Mouse (Mus musculus) bone marrow, adult 2 months (tissue): ENCODE measurements around the gene Ccdc47. TPM values are rescaled to one million over a fixed set of nuclear protein-coding genes. Genes with fewer than 3 reads are reported as not detected.
"Not testable (repeated sequence)": the region's sequence is repeated elsewhere in the genome, so short reads cannot be mapped to it uniquely, and the experiment has no call there.

Experiments
- H3K27ac ChIP-seq: fragments of 200-500 bp; 2 replicates; pipeline ENCODE4 v1.5.1; 2012; ENCODE audit warnings: low read depth, mild to moderate bottlenecking, control low read depth, inconsistent platforms, low read length; ENCODE audit not compliant: control insufficient read depth, poor library complexity, insufficient read depth
- H3K4me1 ChIP-seq: fragments of 200-500 bp; 2 replicates; pipeline ENCODE4 v1.6.1; 2011; ENCODE audit warnings: low read length; ENCODE audit not compliant: control insufficient read depth, insufficient read depth
- H3K4me3 ChIP-seq: fragments of 200-500 bp; replicated peaks from 2 replicates; pipeline ENCODE3; 2011; ENCODE audit warnings: mild to moderate bottlenecking, low read depth, low read length, control low read depth; ENCODE audit not compliant: control insufficient read depth
- CTCF ChIP-seq: fragments of 200-500 bp; IDR thresholded peaks from 2 replicates; pipeline ENCODE4 v1.5.1; 2011; ENCODE audit warnings: low read length, control low read depth; ENCODE audit not compliant: control insufficient read depth, insufficient read depth
- POLR2A ChIP-seq: fragments of 200-500 bp; IDR thresholded peaks from 2 replicates; pipeline ENCODE4 v1.6.1; 2011; ENCODE audit warnings: low read depth, mild to moderate bottlenecking, control low read depth, low read length, borderline replicate concordance; ENCODE audit not compliant: control insufficient read depth
- WGBS: fragments of 180-500 bp; shearing (Covaris S2); methylation state at CpG from one replicate; pipeline ENCODE4 v1.1.7; 2018; 5-methylcytosine and 5-hydroxymethylcytosine counted together
- polyA plus RNA-seq: library from polyadenylated mRNA; stranded (reverse); fragments of >200 nt; gene quantifications from 2 replicates; pipeline ENCODE4 v1.2.4, GENCODE M21; 2011; ENCODE audit warnings: low replicate concordance; ENCODE audit not compliant: missing spikeins, insufficient read depth, insufficient read length

Ccdc47 gene
- polyA plus RNA-seq, 1 experiment = 27.9 TPM

GRCm38 (mm10) chr11:106255174-106255573 lies 39.0 kb upstream of the Ccdc47 start:
- TF ChIP-seq CTCF (no peak), POLR2A (no peak)
- Histone ChIP-seq H3K4me3 (peak overlapping the region; percentile 99), H3K4me1 (peaks cover 4% of the 10 kb centered on the region), H3K27ac (peak overlapping the region; percentile 21; the same call in 1 of the 2 replicates)
- 2% methylated on average over 22 of the region's 22 CpGs for WGBS

DNA sequence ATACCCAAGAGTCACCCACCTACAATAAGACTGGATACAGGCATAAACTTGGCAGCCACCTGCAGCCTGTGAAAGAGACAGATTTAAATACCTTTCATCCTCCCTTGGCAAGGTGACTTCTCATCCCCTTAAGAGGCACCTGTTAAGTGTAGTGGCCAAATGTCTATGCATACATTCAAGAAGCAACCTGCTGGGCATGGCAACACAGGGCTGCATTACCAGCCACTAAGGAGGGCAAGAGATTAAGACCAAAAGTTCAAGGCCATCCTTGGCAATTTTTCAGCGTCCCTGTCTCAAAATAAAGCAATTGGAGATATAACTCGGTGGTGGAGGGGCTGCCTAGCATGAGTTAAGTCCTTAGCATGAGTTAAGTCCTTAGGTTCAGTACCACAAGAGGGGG lies 38.6 kb upstream of the Ccdc47 start:
- Histone ChIP-seq H3K4me1 (peaks cover 4% of the 10 kb centered on the region), H3K4me3 (no peak overlapping the region), H3K27ac (no peak overlapping the region)
- no peak for TF ChIP-seq CTCF
- no peak for TF ChIP-seq POLR2A
- 12% methylated on average over 2 of the region's 2 CpGs for WGBS

GRCm38 (mm10) chr11:106249326-106249725 lies 33.2 kb upstream of the Ccdc47 start:
- Histone ChIP-seq H3K4me1 (no peaks in the 10 kb centered on the region; the same call in 1 of the 2 replicates), H3K27ac (no peak overlapping the region), H3K4me3 (no peak overlapping the region)
- no peak for TF ChIP-seq CTCF
- no peak for TF ChIP-seq POLR2A
- WGBS = 88% methylated on average over 7 of the region's 7 CpGs

GRCm38 (mm10) chr11:106246834-106247233 lies 30.7 kb upstream of the Ccdc47 start:
- Histone ChIP-seq H3K27ac (no peak overlapping the region), H3K4me3 (no peak overlapping the region), H3K4me1 (no peaks in the 10 kb centered on the region)
- WGBS = 90% methylated on average over 1 of the region's 1 CpGs
- TF ChIP-seq POLR2A (no peak), CTCF (peak; percentile 52)

DNA sequence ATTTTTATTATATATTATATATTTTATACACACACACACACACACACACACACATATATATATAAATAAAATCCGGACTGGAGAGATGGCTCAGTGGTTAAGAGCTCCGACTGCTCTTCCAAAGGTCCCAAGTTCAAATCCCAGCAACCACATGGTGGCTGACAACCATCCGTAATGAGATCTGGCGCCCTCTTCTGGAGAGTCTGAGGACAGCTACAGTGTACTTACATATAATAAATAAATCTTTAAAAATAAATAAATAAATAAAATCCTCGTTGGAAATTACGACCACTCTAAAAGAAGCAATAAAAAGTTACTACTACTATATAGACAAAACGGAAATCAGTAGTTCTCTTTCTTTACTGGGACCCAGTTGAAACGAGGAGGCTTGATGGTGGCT lies 17.8 kb upstream of the Ccdc47 start:
- not testable (repeated sequence) for H3K27ac ChIP-seq, H3K4me3 ChIP-seq, H3K4me1 ChIP-seq
- 83% methylated on average over 8 of the region's 8 CpGs for WGBS

DNA sequence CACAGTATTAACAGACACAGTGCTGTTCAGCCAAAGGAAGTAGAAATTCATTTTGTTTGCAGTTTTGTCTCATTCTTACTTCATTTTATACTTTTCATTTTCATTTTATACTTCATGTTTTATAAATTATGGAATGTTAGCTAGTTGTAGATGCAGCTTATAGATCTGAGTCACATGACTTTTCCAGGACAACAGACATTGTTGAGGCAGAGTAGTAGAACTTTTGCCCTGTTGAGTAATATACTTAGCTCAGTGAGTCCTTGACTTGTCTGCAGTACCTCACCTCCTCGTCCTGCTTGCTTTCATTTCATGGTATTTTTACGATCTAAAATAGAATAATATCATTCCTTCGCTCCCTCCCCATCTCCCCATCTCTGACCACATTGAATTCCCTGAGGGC lies 4.5 kb upstream of the Ccdc47 start:
- Histone ChIP-seq H3K27ac (no peak overlapping the region), H3K4me3 (no peak overlapping the region), H3K4me1 (no peaks in the 10 kb centered on the region)
- no peak for TF ChIP-seq POLR2A
- TF ChIP-seq CTCF = no peak
- 73% methylated on average over 3 of the region's 3 CpGs for WGBS

GRCm38 (mm10) chr11:106216730-106217490 lies 766 bp upstream of the Ccdc47 start, which contains the start of gene Ddx42:
Gene Ddx42 (plus strand): TSS chr11:106216926.
- WGBS = under 1% methylated on average over 70 of the region's 70 CpGs
- TF ChIP-seq POLR2A (peak; percentile 75; the same call in 1 of the 2 replicates), CTCF (no peak)

DNA sequence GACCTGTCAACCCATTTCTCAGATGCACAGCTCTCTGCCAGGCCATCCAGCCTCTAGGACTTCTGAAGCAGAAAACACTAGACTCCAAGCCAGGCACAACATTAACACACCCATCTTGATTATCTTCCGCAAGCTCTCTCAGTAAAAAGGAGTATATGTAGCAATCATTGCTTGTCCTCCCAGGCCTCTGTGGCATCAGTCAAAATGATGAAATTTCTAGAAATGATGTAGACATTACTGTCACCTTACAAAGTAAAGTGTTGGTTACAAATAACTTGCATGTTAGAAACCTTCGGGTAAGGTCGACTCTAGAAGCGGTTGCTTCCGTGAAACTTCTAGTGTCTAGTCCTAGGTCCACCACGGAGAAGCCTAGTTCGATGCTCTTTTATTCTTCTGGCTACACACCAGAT lies 689 bp downstream of the Ccdc47 start:
- no peak for TF ChIP-seq POLR2A
- no peak for TF ChIP-seq CTCF
- peak overlapping the region; percentile 97 for H3K4me3 ChIP-seq
- H3K27ac ChIP-seq = no peak overlapping the region
- WGBS = 6% methylated on average over 7 of the region's 7 CpGs
- peaks cover 1% of the 10 kb centered on the region; the same call in 1 of the 2 replicates for H3K4me1 ChIP-seq

More at GRCm38 (mm10) chr11:106216730-106217490, 766 bp upstream of the Ccdc47 start, which contains the start of gene Ddx42:
- Histone ChIP-seq H3K4me1 (peaks cover 1% of the 10 kb centered on the region; the same call in 1 of the 2 replicates), H3K4me3 (peak within 1 kb of the TSS; percentile 97), H3K27ac (peak within 1 kb of the TSS; percentile 92)

- TF ChIP-seq CTCF (no peak), POLR2A (no peak)
- H3K4me1 ChIP-seq = peaks cover 1% of the 10 kb centered on the region; the same call in 1 of the 2 replicates
- WGBS = 80% methylated on average over 5 of the region's 5 CpGs
- H3K4me3 ChIP-seq = no peak overlapping the region
- H3K27ac ChIP-seq = no peak overlapping the region
Measured at GRCm38 (mm10) chr11:106214856-106215255, 1.3 kb downstream of the Ccdc47 start.

- H3K4me1 ChIP-seq = peaks cover 1% of the 10 kb centered on the region; the same call in 1 of the 2 replicates
Measured at GRCm38 (mm10) chr11:106212771-106213170, 3.4 kb downstream of the Ccdc47 start.

More at GRCm38 (mm10) chr11:106212771-106213170, 3.4 kb downstream of the Ccdc47 start:
- no peak for TF ChIP-seq CTCF
- no peak for TF ChIP-seq POLR2A
- 88% methylated on average over 8 of the region's 8 CpGs for WGBS
- Histone ChIP-seq H3K27ac (no peak overlapping the region), H3K4me3 (no peak overlapping the region)
